Mouse (Mus musculus) forebrain, embryonic 15.5 days (tissue): ENCODE measurements around the gene Methig1. TPM values are rescaled to one million over a fixed set of nuclear protein-coding genes. Genes with fewer than 3 reads are reported as not detected.

Experiments
- ATAC-seq: fragments of 200-750 bp; cut with Nextera tagmentation; replicated peaks from 2 replicates; pipeline ENCODE4 v1.8.0; 2017; ENCODE audit warnings: mild to moderate bottlenecking, moderate TSS enrichment, moderate library complexity
- H3K27ac ChIP-seq: fragments of 300-500 bp; sonication (generic); replicated peaks from 2 replicates; pipeline ENCODE4 v1.5.1; 2015; ENCODE audit warnings: mild to moderate bottlenecking, inconsistent platforms
- H3K27me3 ChIP-seq: fragments of 300-500 bp; sonication (generic); 2 replicates; pipeline ENCODE4 v1.6.1; 2015; ENCODE audit warnings: inconsistent platforms
- H3K36me3 ChIP-seq: fragments of 300-500 bp; sonication (generic); 2 replicates; pipeline ENCODE4 v1.6.1; 2015; ENCODE audit warnings: mild to moderate bottlenecking, inconsistent platforms
- H3K4me1 ChIP-seq: fragments of 300-500 bp; sonication (generic); 2 replicates; pipeline ENCODE4 v1.6.1; 2015; ENCODE audit warnings: inconsistent platforms
- H3K4me2 ChIP-seq: fragments of 300-500 bp; sonication (generic); replicated peaks from 2 replicates; pipeline ENCODE4 v1.6.1; 2015; ENCODE audit warnings: mild to moderate bottlenecking, inconsistent platforms
- H3K4me3 ChIP-seq: fragments of 300-500 bp; sonication (generic); 2 replicates; pipeline ENCODE4 v1.5.1; 2015; ENCODE audit warnings: mild to moderate bottlenecking, inconsistent platforms
- H3K9ac ChIP-seq: fragments of 300-500 bp; sonication (generic); replicated peaks from 2 replicates; pipeline ENCODE4 v1.6.1; 2015; ENCODE audit warnings: mild to moderate bottlenecking, inconsistent platforms
- H3K9me3 ChIP-seq: fragments of 300-500 bp; sonication (generic); 2 replicates; pipeline ENCODE4 v1.6.1; 2016; ENCODE audit warnings: inconsistent platforms
- WGBS: fragments of 180-500 bp; shearing (Covaris S2); methylation state at CpG from one replicate; pipeline ENCODE4 v1.1.7; 2015; ENCODE audit warnings: mixed read lengths; 5-methylcytosine and 5-hydroxymethylcytosine counted together
- polyA plus RNA-seq: library from polyadenylated mRNA; unstranded; fragments of >200 nt; fragmentation: Nextera tagmentation; extraction: Ambion mirVana; gene quantifications from 2 replicates; pipeline ENCODE4 v1.2.1, GENCODE M21; 2015

Methig1 gene
- polyA plus RNA-seq, 1 experiment from 2014 or later: not detected

DNA sequence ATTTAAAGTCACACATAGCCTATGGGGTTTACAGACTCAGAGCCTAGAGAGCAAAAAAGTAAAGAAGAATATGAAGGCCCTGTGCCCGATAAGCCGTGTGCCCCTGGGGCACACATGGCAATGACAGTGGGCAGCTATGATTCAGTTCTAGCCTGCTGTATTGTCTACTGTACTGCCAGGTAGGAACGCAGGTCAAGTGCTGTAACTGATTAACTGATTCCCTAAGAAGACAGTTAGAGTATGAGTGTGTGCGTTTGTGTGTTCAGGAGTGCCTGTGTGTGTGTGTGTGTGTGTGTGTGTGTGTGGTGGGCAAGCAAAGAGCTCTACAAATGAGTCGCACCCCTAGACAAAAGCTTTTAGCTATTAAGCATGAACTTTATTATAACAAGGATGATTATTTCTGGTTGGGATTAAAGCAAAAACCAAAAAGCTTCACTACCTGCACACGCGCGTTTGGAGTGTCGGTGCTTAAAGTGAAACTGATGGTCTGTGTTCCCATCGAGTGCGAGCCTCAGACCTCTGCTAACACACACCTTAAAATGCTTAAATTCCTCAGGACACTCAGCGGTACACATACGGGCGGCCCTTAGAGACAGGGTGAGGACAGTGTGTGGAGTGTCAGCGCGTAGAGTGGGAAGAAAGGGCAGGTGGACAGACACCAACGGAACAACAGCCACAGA is 34.7 kb downstream of the Methig1 start:
- no peaks in the 10 kb centered on the region for H3K27me3 ChIP-seq
- no peak overlapping the region for H3K4me3 ChIP-seq
- no peaks in the 10 kb centered on the region for H3K9me3 ChIP-seq
- ATAC-seq: no peak
- 93% methylated on average over 17 of the region's 17 CpGs for WGBS
- H3K9ac ChIP-seq: no peak overlapping the region
- H3K36me3 ChIP-seq: no peaks in the 10 kb centered on the region
- H3K4me1 ChIP-seq: no peaks in the 10 kb centered on the region
- no peak overlapping the region for H3K4me2 ChIP-seq
- no peak overlapping the region for H3K27ac ChIP-seq

DNA sequence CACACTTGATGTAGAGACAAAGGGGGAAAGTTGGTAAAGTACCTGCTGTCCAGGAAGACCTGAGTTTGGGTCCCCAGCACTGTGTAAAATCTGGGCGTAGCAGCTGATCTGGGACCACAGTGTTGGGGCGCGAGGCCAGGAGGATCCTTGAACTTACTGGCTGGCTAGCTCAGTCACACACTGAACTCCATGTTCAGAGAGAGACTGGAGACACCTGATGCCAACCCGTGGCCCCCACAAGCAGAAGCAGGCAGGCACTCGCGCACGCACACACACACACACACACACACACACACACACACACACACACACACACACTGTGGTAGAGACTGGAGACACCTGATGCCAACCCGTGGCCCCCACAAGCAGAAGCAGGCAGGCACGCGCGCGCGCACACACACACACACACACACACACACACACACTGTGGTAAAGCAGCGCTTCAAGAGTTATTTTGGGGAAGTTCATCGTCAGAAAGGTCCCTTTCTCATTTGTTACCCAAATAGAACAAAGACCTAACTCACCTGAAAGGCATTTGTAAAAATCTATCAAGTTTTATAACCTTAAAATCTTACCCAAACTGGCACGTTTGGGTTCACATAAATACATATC is 35.4 kb downstream of the Methig1 start:
- no peaks in the 10 kb centered on the region for H3K4me1 ChIP-seq
- no peaks in the 10 kb centered on the region for H3K36me3 ChIP-seq
- H3K27me3 ChIP-seq: no peaks in the 10 kb centered on the region
- no peaks in the 10 kb centered on the region for H3K9me3 ChIP-seq
- no peak overlapping the region for H3K4me2 ChIP-seq
- 86% methylated on average over 12 of the region's 16 CpGs for WGBS
- ATAC-seq: no peak
- no peak overlapping the region for H3K27ac ChIP-seq
- H3K9ac ChIP-seq: no peak overlapping the region
- H3K4me3 ChIP-seq: no peak overlapping the region

DNA sequence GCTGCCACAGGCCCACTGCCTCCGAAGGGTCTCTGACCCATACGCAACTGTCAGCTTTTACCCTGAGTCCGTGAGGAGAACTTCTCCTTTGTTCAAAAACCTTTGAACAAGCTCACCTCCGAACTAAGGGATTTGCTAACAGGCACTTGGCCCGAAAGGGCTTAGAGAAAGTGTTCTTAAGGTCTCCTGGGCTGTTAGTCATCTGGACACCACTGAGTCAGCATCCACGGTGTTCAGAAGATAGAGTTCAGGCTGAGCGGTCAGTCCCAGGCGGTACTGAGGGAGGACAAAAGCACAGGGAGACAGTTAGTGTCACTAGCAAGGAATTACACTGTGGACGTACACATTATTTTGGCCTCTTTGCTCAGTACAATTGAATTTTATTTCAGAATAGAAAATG is 35.9 kb downstream of the Methig1 start:
- H3K4me3 ChIP-seq: no peak overlapping the region
- no peaks in the 10 kb centered on the region for H3K4me1 ChIP-seq
- no peaks in the 10 kb centered on the region for H3K9me3 ChIP-seq
- no peak overlapping the region for H3K9ac ChIP-seq
- no peak overlapping the region for H3K27ac ChIP-seq
- no peaks in the 10 kb centered on the region for H3K27me3 ChIP-seq
- no peak overlapping the region for H3K4me2 ChIP-seq
- peaks cover 3% of the 10 kb centered on the region for H3K36me3 ChIP-seq
- WGBS: 52% methylated on average over 9 of the region's 9 CpGs
- ATAC-seq: no peak

DNA sequence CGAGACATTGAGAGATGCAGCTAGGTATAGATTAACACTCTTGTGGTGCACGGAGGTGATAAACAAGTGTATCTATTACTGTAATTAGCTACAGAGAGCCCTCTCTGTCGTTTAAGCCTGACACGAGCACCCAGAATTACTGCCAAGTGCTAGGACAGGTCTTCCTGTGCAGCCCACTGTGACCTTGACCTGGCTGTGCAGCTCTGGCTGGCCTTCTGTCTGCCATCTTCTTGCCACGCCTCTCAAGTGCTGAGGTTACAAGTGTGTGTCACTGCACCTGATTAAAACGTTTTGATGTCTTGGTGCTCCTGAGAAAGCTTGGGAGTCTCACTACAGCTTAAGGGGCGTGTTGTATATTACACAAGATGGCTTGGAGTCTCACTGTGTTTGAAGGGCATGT is 38.1 kb downstream of the Methig1 start:
- no peak overlapping the region for H3K27ac ChIP-seq
- H3K9ac ChIP-seq: no peak overlapping the region
- no peaks in the 10 kb centered on the region for H3K9me3 ChIP-seq
- H3K4me2 ChIP-seq: no peak overlapping the region
- H3K4me1 ChIP-seq: no peaks in the 10 kb centered on the region
- 81% methylated on average over 7 of the region's 7 CpGs for WGBS
- H3K4me3 ChIP-seq: no peak overlapping the region
- no peak for ATAC-seq
- H3K27me3 ChIP-seq: no peaks in the 10 kb centered on the region
- H3K36me3 ChIP-seq: peaks cover 23% of the 10 kb centered on the region

DNA sequence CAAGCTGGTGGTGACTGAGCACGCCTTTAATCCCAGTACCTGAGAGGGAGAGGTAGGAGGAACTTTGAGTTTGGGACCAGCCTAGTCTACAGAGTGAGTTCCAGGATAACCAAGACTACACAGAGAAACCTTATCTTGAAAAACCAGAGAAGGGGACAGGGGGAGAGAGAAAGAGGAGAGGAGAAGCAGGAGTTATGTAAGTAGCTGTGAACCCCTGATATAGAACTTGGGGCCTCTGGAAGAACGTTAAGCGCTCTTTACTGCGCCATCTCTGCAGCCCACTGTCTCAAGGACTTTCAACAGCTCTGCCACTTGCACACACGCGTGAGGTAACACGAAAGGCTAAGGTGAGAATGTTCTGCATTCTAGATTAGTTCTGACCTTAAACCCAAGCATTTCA is 38.6 kb downstream of the Methig1 start:
- H3K27ac ChIP-seq: no peak overlapping the region
- WGBS: 99% methylated on average over 7 of the region's 7 CpGs
- H3K9me3 ChIP-seq: no peaks in the 10 kb centered on the region

DNA sequence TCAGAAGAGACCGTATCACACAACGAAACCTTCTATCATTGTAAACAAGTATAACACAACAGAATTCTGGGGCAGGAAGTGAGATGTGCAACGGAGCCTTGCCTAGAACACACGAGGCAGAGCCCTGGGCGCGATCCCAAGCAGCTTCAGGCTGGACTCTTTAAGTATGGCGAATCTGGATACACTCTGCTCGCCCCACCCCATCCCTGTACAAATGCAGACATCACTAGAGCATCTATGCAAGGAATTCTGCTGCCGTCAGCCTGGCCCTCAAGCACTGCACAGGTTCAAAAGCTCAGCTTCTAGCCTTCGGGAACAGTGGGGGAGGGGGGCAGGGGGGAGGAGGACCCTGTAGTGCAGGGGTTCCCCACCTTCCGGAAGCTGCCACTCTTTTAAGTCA is 40.1 kb downstream of the Methig1 start:
- Histone ChIP-seq H3K27ac (no peak overlapping the region), H3K36me3 (peaks cover 41% of the 10 kb centered on the region), H3K27me3 (no peaks in the 10 kb centered on the region), H3K9me3 (no peaks in the 10 kb centered on the region), H3K9ac (no peak overlapping the region), H3K4me1 (no peaks in the 10 kb centered on the region), H3K4me3 (no peak overlapping the region), H3K4me2 (no peak overlapping the region)
- WGBS: 87% methylated on average over 11 of the region's 11 CpGs
- no peak for ATAC-seq

More for the DNA sequence above, 38.6 kb downstream of the Methig1 start:
- Histone ChIP-seq H3K4me2 (no peak overlapping the region), H3K4me3 (no peak overlapping the region), H3K4me1 (no peaks in the 10 kb centered on the region), H3K27me3 (no peaks in the 10 kb centered on the region), H3K36me3 (peaks cover 28% of the 10 kb centered on the region), H3K9ac (no peak overlapping the region)
- no peak for ATAC-seq

DNA sequence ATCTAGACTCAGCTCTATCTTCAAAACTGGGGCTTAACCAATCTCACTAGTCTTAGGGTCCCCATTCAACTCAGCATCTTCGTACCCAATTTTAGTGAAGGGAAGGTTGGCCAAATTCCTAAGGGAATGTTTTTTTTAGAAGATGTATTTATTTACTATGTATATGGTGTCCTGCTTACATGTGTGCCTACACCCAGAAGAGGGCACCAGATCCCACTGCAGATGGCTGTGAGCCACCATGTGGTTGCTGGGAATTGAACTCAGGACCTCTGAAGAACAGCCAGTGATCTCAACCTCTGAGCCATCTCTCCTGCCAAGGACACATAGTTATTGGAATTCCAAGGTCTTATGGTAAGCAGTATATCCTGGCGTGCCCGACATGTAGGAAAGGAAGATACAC is 42.6 kb downstream of the Methig1 start:
- H3K36me3 ChIP-seq: peaks cover 66% of the 10 kb centered on the region
- H3K27me3 ChIP-seq: no peaks in the 10 kb centered on the region
- H3K4me3 ChIP-seq: no peak overlapping the region
- no peak for ATAC-seq
- H3K9ac ChIP-seq: no peak overlapping the region
- no peak overlapping the region for H3K27ac ChIP-seq
- 95% methylated on average over 3 of the region's 3 CpGs for whole genome bisulfite sequencing
- H3K4me1 ChIP-seq: no peaks in the 10 kb centered on the region
- H3K4me2 ChIP-seq: no peak overlapping the region
- H3K9me3 ChIP-seq: no peaks in the 10 kb centered on the region

DNA sequence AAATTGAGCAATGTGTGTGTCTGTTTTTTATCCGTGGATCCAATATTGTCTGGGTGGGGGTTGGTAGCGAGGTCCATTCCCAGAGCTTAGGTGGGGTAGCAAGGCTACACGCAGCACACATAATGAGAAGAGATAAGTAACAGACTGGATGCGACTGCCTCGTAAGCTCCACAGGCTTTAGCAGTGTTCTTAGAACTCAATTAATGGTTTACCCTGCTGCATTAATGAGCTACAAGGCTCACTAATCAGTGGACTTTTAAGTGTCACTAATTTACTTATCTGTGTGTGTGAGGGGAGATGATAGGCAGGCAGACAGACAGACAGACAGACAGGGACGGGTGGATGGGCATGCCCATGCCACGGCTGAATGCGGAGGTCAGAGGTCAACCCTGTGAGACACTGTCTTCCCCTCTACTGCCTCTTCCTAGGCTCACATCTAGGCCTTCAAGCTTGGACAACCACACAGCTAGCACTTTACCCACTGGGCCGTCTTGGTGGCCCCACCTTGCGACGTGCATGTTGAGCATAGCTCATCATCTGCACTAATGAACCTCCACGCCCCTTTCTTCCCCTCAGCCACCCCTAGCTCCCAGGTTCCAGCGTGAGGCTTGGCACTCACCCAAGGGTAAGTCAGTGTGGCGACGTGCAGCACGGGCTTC is 47.8 kb downstream of the Methig1 start:
- Histone ChIP-seq H3K4me3 (no peak overlapping the region), H3K4me2 (no peak overlapping the region), H3K27ac (no peak overlapping the region), H3K4me1 (no peaks in the 10 kb centered on the region), H3K9me3 (no peaks in the 10 kb centered on the region), H3K27me3 (no peaks in the 10 kb centered on the region), H3K9ac (no peak overlapping the region), H3K36me3 (peaks cover 78% of the 10 kb centered on the region)
- WGBS: 84% methylated on average over 16 of the region's 16 CpGs
- ATAC-seq: no peak

DNA sequence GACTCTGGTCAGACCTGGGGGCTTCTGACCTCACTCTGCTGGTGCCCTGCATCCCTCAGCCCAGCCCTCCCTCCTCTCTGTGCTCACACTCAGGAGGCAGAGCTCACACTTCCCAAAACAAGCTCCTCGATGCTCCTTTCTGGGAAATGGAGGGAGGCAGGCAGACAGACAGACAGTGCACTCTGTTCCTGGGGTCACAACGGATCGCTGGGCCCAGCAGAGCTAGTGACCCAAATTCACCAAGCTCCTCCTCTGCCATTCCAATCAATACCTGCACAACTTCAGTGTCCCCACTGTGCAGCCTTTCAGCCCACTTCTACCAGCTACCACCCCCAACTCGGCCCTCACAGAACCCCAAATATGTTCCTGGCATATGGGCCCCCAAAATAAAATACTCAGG is 48.9 kb downstream of the Methig1 start:
- 93% methylated on average over 4 of the region's 4 CpGs for WGBS
- Histone ChIP-seq H3K36me3 (peaks cover 71% of the 10 kb centered on the region), H3K4me1 (no peaks in the 10 kb centered on the region), H3K4me3 (no peak overlapping the region), H3K27ac (no peak overlapping the region), H3K9ac (no peak overlapping the region), H3K27me3 (no peaks in the 10 kb centered on the region), H3K9me3 (no peaks in the 10 kb centered on the region), H3K4me2 (no peak overlapping the region)
- ATAC-seq: no peak

DNA sequence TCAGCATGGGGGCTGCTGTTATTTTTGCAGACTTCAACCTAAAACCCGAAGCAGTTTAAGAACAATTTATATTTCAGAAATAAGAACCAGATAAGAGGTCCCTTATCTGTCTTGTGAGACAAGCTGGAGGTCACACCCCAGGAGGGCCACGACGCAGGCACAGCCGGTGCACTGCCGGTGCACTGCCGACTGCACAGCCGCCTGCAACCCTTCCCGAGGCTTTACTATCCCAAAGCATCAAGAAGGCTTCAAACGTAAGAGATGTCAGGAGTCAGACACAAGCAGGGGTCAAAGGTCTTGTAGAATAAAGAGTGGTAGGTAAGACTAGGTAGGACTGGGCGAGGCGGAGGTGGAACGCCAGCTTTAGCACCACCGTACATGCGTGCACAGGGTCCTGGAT is 49.4 kb downstream of the Methig1 start:
- Histone ChIP-seq H3K9ac (no peak overlapping the region), H3K4me1 (no peaks in the 10 kb centered on the region), H3K9me3 (no peaks in the 10 kb centered on the region), H3K27me3 (no peaks in the 10 kb centered on the region), H3K4me2 (no peak overlapping the region), H3K27ac (no peak overlapping the region), H3K36me3 (peaks cover 70% of the 10 kb centered on the region), H3K4me3 (no peak overlapping the region)
- 94% methylated on average over 14 of the region's 14 CpGs for WGBS
- no peak for ATAC-seq

DNA sequence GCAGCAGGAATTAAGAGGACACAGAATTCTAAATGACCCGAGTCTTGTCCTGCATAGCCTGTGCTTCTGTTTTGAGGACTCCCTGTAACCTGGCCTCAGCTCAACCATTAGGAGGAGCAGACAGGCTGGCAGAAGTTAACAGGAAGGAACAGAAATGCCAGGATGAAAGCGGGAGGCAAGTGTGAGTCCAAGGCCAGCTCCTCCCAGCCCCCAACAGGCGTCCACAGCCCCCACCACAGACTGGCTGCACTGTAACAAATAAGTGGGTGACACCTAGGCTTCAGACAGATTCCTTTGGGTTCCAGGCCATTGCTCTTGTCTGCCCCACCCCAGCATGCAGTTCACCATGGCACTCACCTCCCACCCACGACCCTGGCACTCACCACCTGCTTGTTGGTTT is 49.8 kb downstream of the Methig1 start:
- no peak for ATAC-seq
- no peak overlapping the region for H3K27ac ChIP-seq
- no peak overlapping the region for H3K4me3 ChIP-seq
- H3K9me3 ChIP-seq: no peaks in the 10 kb centered on the region
- H3K9ac ChIP-seq: no peak overlapping the region
- no peaks in the 10 kb centered on the region for H3K4me1 ChIP-seq
- peaks cover 67% of the 10 kb centered on the region for H3K36me3 ChIP-seq
- no peaks in the 10 kb centered on the region for H3K27me3 ChIP-seq
- 86% methylated on average over 4 of the region's 4 CpGs for WGBS
- H3K4me2 ChIP-seq: no peak overlapping the region

DNA sequence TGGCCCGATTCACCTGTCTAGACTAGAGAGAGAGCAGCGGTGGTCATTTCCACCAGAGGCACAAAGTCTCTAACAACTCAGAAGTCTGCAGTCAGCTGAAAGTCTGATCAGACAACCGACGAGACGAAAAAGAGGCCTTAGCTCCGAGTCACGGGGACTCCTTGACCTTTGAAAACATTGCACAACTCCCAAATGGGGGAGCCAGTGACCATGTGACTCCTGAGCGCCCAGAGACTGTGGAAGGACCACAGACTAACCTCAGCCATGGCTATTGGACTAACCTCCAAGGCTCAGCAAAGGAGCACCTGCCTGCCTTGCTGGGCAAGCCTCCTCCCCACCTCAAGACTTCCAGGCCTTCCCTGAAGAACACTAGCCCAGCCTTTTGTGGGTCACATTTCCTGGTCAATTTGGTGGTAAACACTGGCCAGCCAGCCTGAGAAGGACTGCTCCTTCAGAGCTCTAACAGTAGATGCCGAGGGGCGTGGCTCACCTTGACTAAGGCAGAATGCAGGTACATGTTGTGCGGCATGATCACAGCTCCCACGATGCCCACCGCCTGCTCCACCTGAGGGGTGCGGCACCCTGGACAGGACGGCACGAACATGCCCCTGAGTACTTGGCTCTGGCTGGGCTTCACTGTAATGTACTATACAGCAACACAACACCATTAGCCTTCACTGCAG is 50.5 kb downstream of the Methig1 start:
- WGBS: 93% methylated on average over 16 of the region's 16 CpGs
- ATAC-seq: no peak
- H3K4me3 ChIP-seq: no peak overlapping the region
- H3K36me3 ChIP-seq: peaks cover 66% of the 10 kb centered on the region
- H3K4me2 ChIP-seq: no peak overlapping the region
- H3K27me3 ChIP-seq: no peaks in the 10 kb centered on the region
- H3K9me3 ChIP-seq: no peaks in the 10 kb centered on the region
- H3K27ac ChIP-seq: no peak overlapping the region
- no peaks in the 10 kb centered on the region for H3K4me1 ChIP-seq
- no peak overlapping the region for H3K9ac ChIP-seq
